Mouse (Mus musculus) adrenal gland, postnatal 25 days (tissue): ENCODE measurements around the gene Arl4d. TPM values are rescaled to one million over a fixed set of nuclear protein-coding genes. Genes with fewer than 3 reads are reported as not detected.
"Not testable (repeated sequence)": the region's sequence is repeated elsewhere in the genome, so short reads cannot be mapped to it uniquely, and the experiment has no call there.

Experiments
- DNase-seq: peaks from one replicate; pipeline ENCODE4 v3.0.0; 2021; ENCODE audit warnings: mixed read lengths
- long read RNA-seq: library from polyadenylated mRNA; stranded (forward); transcript quantifications from one replicate; pipeline ENCODE4 v2.0.0, GENCODE M21; 2021
- total RNA-seq: library from RNA; stranded (reverse); gene quantifications from 2 replicates; pipeline ENCODE4 v1.2.3, GENCODE M21; 2021

Gene Arl4d
- total RNA-seq, result 5.9 and 8.9 TPM in 2 replicates
- long read RNA-seq, partial matches to known transcripts, result 0 of 2 reads
- long read RNA-seq, other reads (novel, unspliced or antisense), result 0 of 2 reads

DNA sequence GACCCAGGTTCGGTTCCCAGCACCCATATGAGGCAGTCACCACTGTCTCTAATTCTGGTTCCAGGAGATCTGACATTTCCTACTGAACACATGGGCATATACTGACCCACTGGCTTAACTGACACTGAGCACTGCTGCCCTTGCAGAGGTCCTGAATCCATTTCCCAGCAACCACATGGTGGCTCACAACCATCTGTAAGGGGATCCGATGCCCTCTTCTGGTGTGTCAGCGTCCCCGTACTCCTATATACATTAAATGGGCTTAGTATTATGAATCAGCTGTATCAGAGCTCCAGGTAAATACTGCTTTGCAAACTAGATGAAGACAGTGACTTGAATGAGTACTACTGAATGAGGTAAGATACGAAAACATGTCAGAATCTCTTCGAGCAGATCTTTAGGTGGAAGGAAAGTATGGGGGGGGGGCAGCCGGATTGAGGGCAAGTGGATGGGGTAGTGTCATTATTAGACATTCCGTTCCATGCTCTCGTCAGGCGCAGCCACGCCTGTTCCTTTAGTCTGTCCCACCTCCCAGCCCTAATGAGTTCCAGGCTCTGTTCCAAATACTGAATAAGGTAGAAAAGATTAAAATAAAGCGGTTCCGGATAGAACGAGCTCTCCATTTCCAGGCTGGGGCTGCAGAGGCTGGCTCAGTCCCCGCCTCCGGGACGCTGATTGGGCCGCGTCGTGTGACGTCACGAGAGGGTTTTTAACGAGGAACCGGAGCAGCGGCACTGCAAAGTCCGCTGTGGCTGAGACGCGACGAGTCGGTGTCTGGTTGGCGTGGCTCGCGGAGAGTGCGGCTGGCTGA is at the start of gene Arl4d:
TSS of gene Arl4d (plus strand) at position 717 of the 811 bp plus-strand sequence.
- DNase-seq, result peak; percentile 97

DNA sequence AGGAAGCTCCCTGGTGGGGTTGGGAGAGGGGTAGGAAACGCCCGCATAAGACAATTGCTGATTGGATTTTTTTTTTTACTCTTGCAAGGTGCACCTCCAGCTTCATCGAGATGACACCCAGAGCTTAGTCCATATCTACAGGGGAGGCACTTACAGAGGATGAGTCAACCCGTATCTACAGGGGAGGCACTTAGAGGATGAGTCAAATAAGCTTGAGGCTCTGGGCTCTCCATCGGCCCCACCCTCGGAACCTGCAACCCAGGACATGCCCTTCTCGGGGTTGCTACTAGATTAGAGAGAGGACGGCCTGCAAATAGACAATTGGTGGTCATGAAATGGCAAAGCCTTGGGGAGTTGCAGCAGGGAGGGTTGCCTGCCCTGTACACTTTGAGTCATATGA is 49.2 kb upstream of the Arl4d start:
- DNase-seq, result no peak

DNA sequence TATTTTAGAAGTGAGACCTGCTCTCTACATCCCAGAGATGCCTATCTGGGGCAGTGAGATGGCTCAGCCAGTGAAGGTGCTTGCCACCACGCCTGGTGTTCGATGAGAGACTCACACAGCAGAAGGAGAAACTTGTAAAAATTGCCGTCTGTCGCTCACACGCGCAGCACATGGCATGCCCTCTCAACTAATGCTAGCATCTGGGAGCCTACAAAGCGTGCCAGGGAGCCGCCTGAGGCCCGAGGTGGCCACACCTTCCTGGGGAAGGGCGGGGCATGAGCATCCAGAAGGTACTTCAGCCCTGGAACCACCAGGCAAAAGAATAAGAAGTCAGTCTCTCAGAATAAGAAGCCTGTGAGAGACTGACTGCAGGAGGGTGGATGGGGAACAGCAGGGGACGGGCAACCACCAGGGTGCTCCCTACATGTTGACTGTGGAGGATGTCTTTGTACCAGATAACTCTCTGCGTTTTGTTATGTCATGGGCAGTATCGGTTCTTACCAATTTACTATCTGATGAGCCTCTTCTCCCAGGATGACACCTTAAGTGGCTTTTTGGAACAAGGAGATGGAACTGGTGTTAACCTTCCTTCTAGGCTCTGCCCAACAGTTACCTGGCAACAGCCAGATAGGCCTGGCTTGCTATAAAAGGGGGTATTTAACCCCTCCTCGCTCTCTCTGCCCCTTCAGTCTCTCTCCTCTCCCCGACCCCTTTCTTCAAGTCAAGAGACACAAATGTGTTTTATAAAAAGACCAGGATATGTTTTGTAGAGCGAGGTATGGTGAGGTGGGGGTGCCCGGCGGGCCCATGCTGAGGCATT is 48.2 kb upstream of the Arl4d start:
- no peak for DNase-seq

DNA sequence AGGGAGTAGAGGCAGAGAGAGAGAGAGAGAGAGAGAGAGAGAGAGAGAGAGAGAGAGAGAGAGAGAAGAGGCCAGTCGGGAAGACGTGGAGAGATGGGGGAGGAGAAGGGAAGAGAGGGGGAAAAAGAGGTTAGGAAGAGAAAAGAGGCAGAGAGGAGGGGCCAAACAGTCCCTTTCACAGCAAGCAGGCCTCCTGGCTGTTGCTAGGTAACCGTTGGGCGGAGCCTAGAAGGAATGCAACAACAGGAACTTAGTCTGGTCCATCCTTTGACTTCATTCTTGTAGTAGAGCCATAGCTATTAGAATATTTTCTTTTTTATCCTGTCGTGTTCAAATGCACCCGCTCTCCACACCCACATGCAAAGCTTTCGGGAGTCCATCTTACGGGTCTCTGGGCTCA is 47.5 kb upstream of the Arl4d start:
- DNase-seq, result peak; percentile 35

DNA sequence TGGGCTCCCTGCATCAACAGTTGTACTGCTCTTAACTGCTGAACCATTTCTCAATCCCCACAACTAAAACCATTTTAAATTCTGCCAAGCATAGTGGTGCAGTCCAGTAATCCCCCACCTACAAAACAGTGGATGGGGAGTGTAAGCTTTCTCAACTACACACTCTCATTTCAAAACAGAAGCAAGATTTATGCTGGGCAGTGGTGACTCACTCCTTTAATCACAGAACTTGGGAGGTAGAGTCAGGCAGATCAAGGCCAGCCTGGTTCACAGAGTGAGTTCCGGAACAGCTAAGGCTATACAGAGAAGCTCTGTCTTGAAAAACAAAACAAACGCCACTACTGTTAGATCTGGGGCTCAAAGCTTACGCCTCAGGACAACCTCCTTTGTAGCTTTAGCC is 46.7 kb upstream of the Arl4d start:
- no peak for DNase-seq

DNA sequence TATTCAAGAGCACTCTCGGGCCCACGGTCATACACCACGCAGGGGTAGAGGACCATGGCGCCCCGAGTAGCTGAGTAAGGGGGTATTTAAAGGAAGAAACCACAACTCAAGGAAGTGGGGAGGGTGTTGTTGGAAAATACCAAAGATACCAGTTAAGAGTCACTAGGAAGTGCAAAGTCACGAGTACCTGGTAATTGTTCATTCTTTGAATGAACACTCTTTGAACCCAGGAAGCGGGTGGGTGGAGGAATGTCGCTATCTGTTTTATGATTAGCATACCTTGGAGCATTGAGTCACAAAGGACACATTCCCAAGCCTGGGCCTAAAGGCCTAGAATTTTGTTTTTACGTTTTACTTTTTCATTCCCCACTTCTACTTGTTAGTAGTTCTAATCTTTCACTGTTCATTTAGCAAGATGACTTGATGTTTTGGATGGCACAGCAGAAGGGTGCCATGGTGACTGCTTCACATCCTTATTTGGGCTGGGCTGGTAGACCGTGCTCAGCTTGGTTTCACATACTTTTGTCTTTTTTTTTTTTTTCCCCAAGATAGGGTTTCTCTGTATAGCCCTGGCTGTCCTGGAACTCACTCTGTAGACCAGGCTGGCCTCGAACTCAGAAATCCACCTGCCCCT is 45.2 kb upstream of the Arl4d start:
- DNase-seq, result not testable (repeated sequence)

DNA sequence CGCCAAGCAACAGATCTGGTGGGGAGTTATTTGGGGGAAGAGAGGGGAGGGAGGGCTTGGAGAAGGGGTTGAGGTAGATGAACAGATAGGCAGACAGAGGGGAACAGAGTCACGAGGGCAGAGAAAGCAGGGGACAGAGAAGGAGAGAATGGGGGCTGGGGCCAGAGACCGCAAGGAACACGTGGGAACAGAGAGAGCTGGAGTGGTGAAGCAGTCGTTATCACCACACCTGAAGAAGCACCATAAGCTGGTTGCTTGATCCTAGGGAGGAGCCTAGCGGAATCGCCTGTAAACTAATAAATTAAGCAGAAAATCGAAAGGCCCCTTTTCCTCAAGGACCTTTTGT is 38.7 kb upstream of the Arl4d start:
- no peak for DNase-seq

DNA sequence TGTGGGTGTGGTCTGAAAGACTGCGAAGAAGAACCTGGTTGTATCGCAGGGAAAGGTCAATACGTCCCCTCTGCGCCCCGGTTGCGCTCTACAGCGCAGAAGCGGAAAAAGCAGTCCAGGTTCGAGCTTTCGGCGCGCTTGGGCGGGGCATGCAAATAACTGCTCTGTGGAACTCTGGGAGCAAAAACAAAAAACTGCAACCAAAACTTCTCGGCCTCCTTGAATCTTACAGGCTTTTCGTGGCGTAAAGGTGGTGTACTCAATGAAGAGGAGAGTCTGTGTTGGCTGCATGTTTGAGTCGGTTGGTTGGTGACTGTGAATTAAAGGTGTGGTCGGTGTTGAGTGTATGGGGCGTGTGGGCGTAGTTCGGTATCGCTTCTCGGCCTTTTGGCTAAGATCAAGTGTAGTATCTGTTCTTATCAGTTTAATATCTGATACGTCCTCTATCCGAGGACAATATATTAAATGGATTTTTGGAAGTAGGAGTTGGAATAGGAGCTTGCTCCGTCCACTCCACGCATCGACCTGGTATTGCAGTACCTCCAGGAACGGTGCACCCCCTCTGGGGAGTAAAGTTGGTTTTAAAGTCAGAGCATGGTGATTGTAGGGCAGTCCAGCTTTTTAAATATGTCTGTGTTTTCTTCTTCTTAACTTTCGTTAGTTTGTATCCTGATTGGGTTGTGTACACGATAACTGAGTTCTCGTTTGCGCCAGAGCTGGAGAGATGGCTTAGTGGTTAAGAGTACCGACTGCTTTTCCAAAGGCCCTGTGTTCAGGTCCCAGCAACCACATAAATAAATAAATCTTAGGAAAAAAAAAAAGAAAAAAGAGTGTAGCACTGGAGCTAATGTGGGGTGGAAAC is 38.1 kb upstream of the Arl4d start, which contains the start of gene Rdm1:
TSS of gene Rdm1 (plus strand) at position 201 of the 862 bp plus-strand sequence.
- peak; percentile 84 for DNase-seq

DNA sequence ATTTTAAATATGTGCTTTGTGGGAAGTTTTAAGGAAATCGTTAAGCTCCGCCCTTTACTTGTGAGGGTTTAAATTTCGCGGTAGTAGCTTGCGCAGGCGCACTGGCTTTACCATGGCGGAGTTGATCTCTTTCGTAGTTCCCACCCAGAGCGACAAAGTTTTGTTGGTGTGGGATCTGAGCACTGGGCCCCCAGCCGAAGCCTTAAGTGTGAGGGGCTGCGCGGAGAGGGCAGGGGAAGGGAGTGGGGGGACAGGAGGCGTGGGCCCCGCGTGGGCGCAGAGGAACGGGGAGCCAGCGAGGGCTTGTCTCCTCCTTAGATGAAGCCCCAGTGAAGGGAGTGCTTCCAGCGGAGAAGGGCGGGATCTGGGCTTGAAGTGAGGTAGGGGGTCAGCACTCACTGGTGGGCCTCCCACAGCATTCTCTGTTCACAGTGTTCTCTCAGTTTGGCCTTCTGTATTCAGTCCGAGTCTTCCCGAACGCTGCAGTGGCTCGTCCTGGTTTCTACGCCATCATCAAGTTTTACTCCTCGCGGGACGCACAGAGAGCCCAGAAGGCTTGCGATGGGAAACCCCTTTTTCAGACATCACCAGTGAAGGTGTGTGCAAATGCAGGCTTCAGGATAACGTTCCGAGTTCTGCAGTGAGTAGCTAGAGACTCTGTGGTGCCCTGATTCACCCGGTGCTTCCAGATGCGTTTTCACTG is 37.3 kb upstream of the Arl4d start:
- DNase-seq, result peak; percentile 92

DNA sequence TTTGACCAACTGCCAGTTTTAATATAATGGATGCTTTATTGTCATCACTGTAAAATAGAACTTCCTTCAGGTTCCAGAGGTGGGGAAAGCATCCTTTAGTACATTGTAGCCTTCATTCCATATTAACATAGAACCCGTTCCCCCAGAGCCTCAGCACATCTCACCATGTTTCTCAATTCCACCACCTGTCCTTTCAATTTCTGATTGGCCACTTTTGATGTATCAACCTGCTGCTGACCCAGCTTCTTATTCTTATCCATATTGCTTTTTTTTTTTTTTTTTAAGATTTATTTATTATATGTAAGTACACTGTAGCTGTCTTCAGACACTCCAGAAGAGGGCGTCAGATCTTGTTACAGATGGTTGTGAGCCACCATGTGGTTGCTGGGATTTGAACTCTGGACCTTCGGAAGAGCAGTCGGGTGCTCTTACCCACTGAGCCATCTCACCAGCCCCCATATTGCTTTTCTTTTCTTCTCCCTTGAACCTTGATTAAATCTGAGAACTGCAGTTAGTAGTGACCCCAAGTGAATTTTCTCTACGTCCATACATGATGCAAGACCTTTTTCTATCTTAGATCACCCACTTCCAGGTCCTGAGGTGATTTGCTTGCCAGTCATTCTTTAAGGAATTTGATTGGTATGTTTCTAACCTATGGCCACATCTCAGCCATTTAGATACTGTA is 36.5 kb upstream of the Arl4d start:
- not testable (repeated sequence) for DNase-seq

DNA sequence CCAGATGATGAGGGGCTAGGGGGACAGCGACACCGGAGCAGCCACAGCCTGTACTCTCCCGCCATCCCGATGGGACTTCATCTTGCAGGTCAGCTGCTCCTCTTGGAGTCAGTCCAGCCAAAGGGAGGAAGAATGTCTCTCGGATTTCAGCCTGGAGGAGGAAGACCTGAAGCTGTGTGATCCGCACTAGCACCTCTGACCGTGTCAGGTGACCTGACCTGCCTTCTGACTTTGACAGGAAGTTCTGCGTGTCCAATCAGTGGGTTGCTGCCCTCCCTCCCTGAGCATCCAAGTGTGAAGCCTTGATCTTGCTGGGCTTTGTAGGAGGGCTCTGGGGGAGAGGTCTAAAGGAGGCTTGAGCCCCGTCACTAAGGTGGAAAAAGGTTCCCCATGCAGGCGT is 29.7 kb upstream of the Arl4d start:
- no peak for DNase-seq

DNA sequence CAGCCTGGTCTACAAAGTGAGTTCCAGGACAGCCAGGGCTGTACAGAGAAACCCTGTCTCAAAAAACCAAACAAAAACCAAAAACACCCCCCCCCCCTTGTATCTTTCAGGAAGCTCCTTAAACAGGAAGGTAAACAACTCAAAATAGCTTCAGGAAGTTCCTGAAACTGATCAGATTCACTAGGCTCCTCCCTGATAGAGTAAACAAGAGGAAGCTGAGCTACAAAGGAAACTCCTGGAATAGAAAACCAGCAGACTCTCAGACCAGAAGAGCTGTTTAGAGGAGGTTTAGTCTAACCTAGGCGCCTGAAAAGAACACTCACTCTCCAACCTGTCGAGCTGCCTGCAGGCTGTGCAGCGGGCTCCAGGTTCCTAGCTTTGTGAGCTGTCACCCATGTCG is 25.6 kb upstream of the Arl4d start:
- DNase-seq, result no peak

DNA sequence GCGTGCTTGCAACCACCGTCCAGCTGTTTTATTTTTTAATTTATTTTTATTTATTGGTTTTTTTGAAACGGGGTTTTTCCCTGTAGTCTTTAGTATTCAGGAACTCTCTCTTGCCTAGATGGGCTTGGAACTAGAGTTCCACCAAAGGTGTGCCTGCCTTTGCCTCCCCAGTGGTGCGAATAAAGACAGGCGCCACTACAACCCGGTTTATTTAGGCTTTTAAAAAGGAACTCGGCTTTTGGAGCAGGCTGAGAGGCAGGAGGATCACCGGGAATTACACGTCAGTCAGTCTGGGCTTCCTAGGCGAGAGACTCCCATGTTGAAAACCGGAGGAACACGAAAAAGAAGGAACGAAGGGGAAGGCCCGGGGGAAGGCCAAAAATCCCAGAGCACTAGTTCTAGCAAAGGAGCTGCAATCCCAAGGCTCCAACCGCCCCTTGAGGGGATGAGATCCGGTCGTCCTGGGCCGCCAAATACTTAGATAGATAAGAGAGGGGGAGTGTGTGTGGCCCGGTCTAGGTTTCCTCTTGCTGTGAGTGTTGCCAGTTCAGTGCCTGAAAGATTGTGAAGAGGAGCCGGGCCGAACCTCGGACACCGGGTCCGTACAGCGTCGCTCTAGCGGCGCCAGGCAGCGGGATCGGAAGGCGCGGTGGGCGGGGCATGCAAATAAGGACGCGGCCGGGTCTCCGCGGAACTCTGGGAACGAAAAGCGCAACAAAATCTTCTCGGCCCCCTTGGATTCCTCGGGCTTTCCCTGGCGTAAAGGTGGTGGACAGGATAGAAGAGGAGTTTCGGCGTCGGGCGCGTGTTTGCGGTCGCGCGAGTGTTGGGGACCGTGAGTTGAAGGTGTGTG is 24.3 kb upstream of the Arl4d start:
- peak; percentile 82 for DNase-seq

DNA sequence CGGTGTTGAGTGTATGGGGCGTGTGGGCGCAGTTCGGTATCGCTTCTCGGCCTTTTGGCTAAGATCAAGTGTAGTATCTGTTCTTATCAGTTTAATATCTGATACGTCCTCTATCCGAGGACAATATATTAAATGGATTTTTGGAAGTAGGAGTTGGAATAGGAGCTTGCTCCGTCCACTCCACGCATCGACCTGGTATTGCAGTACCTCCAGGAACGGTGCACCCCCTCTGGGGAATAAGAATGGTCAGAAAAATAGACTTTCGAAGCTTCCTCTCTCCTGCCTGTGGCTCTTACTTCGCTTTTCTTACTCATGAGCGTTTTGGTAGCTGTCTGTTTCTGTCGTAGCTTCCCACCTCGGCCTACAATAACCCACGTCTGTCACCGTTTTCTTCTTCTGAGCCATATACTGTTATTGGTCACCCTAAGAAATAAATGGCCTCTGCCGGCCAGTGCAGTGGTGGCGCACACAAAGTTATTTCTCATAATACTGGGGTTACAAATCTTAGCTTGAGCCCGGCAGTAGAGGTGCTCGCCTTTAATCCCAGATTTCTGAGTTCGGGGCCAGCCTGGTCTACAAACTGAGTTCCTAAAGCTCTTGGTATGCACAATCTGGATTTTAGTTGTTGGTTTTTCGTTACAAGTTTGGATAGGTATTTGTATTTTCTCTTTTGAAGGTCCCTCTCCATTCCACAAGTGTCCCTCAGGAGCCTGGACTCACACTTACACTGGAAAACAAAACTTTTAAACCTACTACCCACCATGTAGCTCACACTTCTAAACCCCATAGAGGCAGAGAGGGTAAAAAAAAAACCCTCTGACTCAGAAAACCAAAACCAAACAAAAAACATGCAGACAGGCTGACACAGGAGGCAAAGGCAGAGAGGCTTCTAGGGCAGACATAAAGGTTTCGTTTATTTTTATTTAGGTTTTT is 23.4 kb upstream of the Arl4d start:
- DNase-seq, result not testable (repeated sequence)

DNA sequence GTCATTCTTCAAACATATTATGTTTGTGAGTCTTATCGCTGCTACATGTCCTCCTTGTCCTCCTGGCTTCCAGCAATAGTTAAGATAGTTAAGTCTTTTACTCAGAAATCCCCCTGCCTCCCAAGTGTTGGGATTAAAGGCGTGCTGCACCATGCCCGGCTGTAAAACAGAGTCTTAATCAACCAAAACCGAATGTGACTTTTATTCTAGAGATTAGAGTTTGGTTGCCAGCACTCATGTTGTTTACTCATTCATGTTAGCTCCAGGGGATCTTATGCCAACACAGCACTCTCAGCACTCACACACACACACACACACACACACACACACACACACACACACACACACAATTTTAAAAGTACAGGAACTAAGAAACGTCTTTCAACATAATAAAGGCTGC is 22.4 kb upstream of the Arl4d start:
- DNase-seq, result no peak

DNA sequence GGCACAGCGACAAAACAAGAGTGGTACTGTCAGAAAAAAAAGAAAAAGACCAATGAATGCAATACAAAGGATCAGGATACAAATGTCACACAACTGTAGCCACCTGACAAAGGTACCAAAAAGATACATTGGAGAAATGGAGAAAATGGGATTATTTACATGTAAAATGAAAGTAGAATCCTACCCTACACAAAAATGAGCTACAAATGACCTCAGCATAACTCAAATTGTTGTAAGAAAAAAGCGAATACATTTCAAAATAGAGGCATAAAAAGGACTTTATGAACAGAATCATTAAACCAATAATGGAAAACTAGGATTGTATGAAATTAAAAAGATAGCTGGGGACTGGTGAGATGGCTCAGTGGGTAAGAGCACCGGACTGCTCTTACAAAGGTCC is 20.8 kb upstream of the Arl4d start:
- no peak for DNase-seq

DNA sequence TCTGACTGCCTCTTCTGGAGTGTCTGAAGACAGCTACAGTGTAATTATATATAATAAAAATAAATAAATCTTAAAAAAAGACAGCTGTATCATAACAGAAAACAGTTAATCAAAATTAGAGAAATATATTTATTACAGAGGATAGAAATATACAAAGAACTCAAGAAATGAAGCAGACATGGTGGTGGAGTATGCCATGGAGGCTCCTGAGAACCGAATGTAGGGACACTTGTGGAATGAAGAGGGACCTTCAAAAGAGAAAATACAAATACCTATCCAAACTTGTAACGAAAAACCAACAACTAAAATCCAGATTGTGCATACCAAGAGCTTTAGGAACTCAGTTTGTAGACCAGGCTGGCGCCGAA is 20.3 kb upstream of the Arl4d start:
- not testable (repeated sequence) for DNase-seq
